Mouse (Mus musculus) spleen, adult 18-20 months (tissue): ENCODE measurements around the gene 4930404H24Rik.
A peak's percentile ranks its signal among the peaks of the same experiment; 100 is the strongest.
"Not testable (repeated sequence)": the region's sequence is repeated elsewhere in the genome, so short reads cannot be mapped to it uniquely, and the experiment has no call there.

Experiments used
- DNase-seq, 2 experiments: peaks; one replicate each; pipeline ENCODE4 v3.0.0; 2022; ENCODE audit warnings: mixed read lengths in 2 of 2

The 4930404H24Rik gene

DNA sequence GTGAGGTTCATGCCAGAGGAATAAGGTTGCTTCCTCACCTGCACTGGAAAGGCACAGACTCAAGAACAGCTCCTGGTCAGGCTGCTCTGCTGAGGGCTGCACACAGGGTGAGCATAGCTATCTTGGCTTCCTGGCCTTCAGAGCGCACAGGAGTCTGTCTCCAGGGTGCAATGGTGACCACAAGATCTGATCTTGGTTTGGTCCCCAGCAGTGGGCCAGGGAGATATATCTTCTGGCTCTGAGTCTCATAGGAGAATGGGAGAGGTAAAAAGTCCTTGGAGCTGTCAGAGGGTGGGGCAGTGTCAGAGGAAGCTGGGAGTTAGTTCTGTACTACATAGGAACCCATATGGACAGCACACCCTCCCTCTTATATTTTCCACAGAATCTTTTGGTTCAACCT is 13.1 kb upstream of the 4930404H24Rik start:
- DNase-seq, result no peak

GRCm38 (mm10) chr2:153481108-153481860 is 11.3 kb upstream of the 4930404H24Rik start:
- DNase-seq, result no peak

DNA sequence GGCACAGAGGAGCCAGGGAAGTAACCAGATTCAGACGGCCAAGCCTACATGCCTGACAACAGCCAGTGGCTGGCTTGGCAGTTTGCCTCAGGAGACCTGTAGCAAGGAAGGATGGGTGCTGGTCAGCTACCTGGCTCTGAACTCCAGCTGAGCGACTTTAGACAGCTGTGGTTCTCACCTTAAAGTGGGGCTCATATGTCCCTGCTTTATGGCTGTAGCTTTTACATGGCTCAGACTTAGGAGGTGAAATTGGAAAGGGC is 10.8 kb upstream of the 4930404H24Rik start:
- DNase-seq, result no peak

- DNase-seq, result peak; percentile 32 to 35
Measured at GRCm38 (mm10) chr2:153483118-153483983, 9.2 kb upstream of the 4930404H24Rik start.

- no peak for DNase-seq
Measured at GRCm38 (mm10) chr2:153484071-153484470, 8.5 kb upstream of the 4930404H24Rik start.

GRCm38 (mm10) chr2:153490116-153490515 is 2.5 kb upstream of the 4930404H24Rik start:
- DNase-seq, result no peak

- no peak for DNase-seq
Measured at GRCm38 (mm10) chr2:153490940-153491339, 1.6 kb upstream of the 4930404H24Rik start.

DNA sequence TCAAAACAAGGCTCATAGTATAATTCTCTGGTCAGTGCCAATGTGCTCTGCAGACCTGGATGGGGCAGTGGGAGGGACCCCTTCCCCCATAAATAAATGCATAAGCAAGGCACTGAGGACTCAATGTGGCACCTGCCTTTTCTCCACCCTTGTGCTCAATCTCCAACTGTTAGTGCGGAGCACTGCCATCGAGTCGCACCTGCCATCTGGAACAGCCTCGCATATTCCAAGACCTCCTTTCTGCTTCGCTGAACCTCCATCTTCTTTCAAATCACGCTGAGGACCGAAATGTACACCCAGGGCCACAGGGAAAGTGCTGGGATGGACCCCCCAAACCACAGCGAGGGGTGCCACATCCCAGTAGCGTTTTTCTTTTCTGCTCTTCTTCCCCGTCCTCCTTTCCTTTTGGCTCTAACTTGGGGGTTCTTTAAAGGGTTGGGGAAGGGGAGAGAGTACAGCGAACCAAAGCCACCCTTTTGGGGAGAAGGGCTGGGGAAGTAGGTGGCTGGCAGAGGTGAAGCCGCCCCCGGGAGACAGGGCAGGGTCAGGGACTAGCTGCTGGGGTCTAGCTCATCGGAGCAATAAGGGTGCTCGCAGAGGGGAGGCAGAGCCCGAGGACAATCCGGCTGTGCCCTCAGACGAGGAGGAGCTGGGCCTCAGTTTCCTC is 945 bp upstream of the 4930404H24Rik start:
- no peak for DNase-seq

- peak in 1 of 2 experiments; percentile 21 for DNase-seq
Measured at GRCm38 (mm10) chr2:153492179-153492517, 442 bp upstream of the 4930404H24Rik start.

- no peak for DNase-seq
Measured at GRCm38 (mm10) chr2:153493393-153493731, 772 bp downstream of the 4930404H24Rik start.

- no peak for DNase-seq
Measured at GRCm38 (mm10) chr2:153493781-153494292, 1.2 kb downstream of the 4930404H24Rik start.

DNA sequence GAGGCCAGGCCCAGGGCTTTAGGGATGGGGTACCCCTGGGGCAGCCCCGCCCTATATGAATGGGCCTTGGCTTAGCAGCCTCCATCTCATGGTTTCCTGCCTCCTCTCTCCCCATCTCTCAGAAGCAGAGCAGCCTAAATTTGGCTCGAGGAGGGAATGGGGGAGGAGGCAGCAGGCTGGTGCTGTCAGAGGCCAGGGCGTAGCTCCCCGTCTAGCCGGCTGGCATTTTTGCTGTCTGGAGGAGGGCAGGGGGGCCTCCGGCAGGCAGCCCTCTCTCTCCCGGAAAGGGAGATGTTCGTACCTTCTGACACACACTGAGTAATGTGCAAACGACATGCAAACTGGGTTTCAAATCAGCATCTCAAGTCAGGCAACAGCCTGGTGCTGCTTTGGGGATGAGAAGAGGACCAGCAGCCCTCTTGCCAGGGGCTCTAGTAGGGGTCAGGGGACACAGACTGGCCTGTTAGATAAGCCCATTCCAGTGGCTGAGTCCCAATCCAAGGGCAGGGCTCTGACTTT is 1.8 kb downstream of the 4930404H24Rik start:
- no peak for DNase-seq

DNA sequence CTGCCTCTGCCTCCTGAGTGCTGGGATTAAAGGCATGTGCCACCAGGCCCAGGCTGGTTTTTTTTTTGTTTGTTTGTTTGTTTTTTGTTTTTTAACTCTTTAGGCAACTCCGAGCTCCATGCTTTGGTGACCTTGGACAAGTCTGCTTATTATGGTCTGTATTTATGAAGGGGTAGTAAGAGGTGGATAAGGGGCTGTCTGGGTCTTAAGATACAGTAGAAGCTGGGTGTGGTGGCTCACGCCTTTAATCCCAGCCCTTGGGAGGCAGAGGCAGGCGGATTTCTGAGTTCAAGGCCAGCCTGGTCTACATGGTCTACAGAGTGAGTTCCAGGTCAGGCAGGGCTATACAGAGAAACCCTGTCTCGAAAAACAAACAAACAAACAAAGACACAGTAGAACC is 2.8 kb downstream of the 4930404H24Rik start:
- DNase-seq, result not testable (repeated sequence)

- no peak for DNase-seq
Measured at GRCm38 (mm10) chr2:153495818-153496217, 3.2 kb downstream of the 4930404H24Rik start.

GRCm38 (mm10) chr2:153496301-153496700 is 3.7 kb downstream of the 4930404H24Rik start:
- no peak for DNase-seq

- no peak for DNase-seq
Measured at GRCm38 (mm10) chr2:153496898-153497297, 4.3 kb downstream of the 4930404H24Rik start.

- DNase-seq, result no peak
Measured at GRCm38 (mm10) chr2:153499154-153499553, 6.6 kb downstream of the 4930404H24Rik start.

DNA sequence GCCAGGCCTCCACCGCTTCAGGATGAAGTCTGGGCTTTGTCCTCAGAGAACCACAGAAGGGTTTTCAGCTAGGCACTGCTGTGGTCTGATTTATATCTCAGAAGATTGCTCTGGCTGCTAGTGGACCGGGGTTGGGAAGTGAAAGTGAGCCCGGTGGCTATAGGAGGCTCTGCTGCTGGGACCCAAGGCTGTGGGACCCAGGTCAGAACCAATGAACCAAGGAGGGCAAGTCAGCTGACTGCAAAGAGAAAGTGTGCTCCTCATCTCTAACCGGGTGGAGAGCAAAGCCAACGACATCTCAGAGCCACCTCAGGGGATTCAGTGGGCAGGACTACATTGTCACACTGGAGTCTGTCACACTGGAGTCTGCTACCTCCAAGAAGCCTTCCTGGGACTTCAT is 13.8 kb downstream of the 4930404H24Rik start:
- no peak for DNase-seq

GRCm38 (mm10) chr2:153507969-153508368 is 15.4 kb downstream of the 4930404H24Rik start:
- no peak for DNase-seq

DNA sequence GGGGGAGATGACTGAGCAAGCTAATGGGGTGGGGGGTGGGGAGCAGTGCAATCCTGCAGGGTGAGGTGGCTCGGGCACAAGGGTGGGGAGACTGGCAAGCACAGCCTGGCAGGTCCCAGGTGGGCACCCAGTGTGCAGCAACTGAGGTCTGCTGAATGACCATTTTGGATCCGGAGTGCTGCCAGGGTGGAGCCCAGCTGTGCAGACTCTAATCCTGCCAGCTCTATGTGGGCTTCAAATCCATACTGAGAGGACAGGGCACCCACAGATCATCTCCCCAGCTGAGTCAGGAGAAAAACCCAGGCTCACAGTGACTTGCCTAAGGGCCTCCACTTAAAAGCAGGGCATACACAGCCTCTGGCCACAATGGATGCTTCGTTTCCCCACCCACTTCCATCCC is 15.8 kb downstream of the 4930404H24Rik start:
- DNase-seq, result no peak

DNA sequence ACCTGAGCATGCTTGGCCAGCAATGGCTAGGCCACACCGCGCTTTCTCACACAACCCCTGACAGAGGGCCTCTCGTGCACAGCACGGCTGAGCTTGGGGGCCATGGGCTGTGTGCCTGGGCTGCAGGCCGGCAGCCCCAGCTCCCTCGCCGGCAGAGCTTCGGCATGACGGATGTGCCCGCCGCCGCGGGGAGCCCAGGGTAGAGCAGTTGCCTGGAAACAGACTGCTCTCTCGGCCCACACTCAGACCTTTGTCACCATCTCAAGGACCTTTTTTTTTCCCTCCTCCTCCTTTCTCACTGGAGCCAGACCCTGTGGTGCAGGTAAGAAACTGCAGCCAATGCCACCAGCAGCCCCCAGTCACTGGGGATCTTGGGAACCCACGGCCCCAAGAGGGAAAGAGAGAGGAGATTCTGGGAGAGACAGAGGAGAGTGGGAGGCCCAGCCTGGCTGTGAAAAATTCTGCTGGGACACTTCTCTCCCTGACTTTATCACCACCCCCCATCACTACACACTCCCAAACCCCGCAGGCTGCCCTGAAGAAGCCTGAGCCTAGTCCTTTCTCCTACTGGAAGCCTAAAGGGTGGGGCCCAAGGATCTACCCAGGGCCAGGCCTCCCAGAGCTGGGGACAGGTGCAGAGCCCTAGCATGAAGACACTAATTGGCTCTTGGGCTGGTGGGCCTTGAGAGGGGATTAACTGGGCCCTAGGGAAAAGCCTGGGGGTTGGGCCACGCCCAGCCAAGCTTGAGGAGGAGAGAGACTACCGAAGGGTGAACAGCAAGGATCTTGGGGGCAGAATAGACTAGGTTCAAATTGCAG is 16.8 kb downstream of the 4930404H24Rik start:
- DNase-seq, result no peak

GRCm38 (mm10) chr2:153510136-153510535 is 17.5 kb downstream of the 4930404H24Rik start:
- no peak for DNase-seq

- DNase-seq, result no peak
Measured at GRCm38 (mm10) chr2:153511562-153511961, 19.0 kb downstream of the 4930404H24Rik start.
